Mouse (Mus musculus) kidney, adult 2 months (tissue): Measurements from ENCODE around the gene Kcnk1.

ENCODE experiments used
- CTCF ChIP-seq: fragments of 200-500 bp; conservative IDR thresholded peaks from 2 replicates; pipeline ENCODE4 v1.5.1; 2011; ENCODE audit warnings: low read depth, mild to moderate bottlenecking, control low read depth, low read length, moderate library complexity, mixed read lengths; ENCODE audit not compliant: insufficient read depth, insufficient read length
- POLR2A ChIP-seq: fragments of 200-500 bp; IDR thresholded peaks from one replicate; pipeline ENCODE4 v1.6.1; 2011; ENCODE audit warnings: low read depth, low read length, control low read depth

- TF ChIP-seq POLR2A = no peak
- TF ChIP-seq CTCF = no peak
These were observed at the start of gene Kcnk1 for GRCm38 (mm10) chr8:125995101-125995986.
